Mouse (Mus musculus): ENCODE measurements around the gene Nfe2. TPM values are rescaled to one million over a fixed set of nuclear protein-coding genes. Genes with fewer than 3 reads are reported as not detected.

The Nfe2 gene
- total and polyA plus RNA-seq, 3 experiments, result 151 to 254 (median 177) TPM

DNA sequence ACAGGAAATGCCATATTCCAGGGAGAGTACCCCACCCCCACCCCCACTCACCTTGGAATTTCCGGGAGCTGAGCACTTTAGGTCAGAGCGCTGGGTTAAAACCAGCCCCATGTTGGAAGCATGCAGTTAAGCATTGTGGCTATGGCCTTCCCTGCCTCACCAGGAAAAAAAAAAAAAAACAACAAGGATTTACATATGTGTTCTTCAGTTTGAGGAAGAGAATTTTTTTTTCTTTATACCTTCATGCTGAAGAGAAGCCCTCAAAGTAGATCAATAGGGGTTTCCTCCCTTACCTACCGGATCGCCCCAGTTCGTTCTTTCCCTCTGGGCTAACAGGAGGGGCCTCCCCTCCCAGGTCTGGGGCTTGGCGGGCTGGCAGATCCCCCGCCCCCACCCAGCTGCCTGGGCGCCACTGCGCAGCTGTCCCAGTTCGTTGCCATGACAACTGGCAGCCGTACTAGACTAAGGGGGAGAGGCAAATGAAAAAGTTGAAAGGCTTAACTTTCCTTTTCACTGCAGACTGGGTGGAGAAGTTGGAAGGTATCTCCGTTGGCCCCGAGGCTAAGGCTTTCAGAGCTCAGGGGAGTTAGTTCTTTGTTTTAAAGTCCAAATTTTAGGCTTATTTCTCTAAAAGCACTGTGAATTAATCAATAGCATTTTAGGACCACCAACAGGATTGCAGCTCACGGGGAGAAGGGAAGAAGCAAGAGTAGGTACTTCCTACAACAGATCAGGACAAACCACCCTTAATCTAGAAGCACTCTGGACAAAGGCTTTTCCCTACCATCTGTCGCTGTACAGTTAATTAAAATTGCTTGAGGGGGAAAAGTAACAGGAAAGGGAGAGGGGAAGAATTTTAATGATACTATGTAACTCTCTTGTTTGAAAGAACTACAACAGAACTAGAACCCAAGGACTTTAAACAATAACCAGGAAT, 43.0 kb downstream of the Nfe2 start:
- no peak for TF ChIP-seq GATA2 (IDR thresholded peaks at IDR 0.05; ENCODE audit: borderline replicate concordance, low read depth, low read length)
- no peak for TF ChIP-seq CTCF (IDR thresholded peaks at IDR 0.05; ENCODE audit: low read depth, low read length)
- no peak for TF ChIP-seq GATA1 (IDR thresholded peaks at IDR 0.05; ENCODE audit: borderline replicate concordance, low read length)
- TF ChIP-seq POLR2AphosphoS5 (IDR thresholded peaks at IDR 0.05; ENCODE audit: insufficient replicate concordance, low read depth, low read length), result no peak
- no peak for TF ChIP-seq TAL1 (conservative IDR thresholded peaks at IDR 0.05; ENCODE audit: low read depth, low read length)
- peak; percentile 90 for ATAC-seq (ENCODE audit: extremely low read depth, insufficient number of reproducible peaks, low FRiP score, poor library complexity, severe bottlenecking)
- peak; percentile 84 for DNase-seq (ENCODE audit: low spot score)
- H3K36me3 ChIP-seq (replicated peaks), result peaks cover 53% of the 10 kb centered on the region
- peak overlapping the region; percentile 68 for H3K4me3 ChIP-seq (ENCODE audit: low read depth, low read length)
- H3K9me3 ChIP-seq (replicated peaks), result no peaks in the 10 kb centered on the region
- no peaks in the 10 kb centered on the region for H3K27me3 ChIP-seq (ENCODE audit: insufficient read depth, low read length)
- peaks cover 45% of the 10 kb centered on the region for H3K4me1 ChIP-seq (ENCODE audit: insufficient read depth, low read depth, low read length)

DNA sequence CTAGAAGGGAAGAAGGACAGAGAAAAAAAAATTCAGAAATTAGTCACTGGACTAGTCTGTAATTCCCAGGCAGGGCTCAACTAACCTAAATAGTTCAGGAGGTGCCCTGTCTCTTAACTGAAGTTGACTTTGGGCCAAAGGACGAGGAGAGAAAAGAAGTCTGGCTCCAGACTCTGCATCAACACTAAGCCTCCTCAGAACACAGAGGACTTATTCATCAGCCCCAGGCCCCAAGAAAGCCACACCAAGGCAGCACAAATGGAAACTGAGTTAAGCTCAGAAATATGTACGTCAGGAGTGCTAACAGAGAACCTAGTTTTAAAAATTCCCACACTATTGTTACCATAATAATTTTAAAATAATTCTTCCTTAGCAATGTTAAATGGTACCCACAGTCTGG, 44.1 kb downstream of the Nfe2 start:
- DNase-seq (ENCODE audit: low spot score), result no peak
- no peaks in the 10 kb centered on the region for H3K9me3 ChIP-seq (replicated peaks)
- H3K4me1 ChIP-seq (ENCODE audit: insufficient read depth, low read depth, low read length), result peaks cover 46% of the 10 kb centered on the region
- TF ChIP-seq GATA1 (IDR thresholded peaks at IDR 0.05; ENCODE audit: borderline replicate concordance, low read length) (no peak), TAL1 (conservative IDR thresholded peaks at IDR 0.05; ENCODE audit: low read depth, low read length) (no peak), CTCF (IDR thresholded peaks at IDR 0.05; ENCODE audit: low read depth, low read length) (no peak)
- no peaks in the 10 kb centered on the region for H3K27me3 ChIP-seq (ENCODE audit: insufficient read depth, low read length)
- no peak for ATAC-seq (ENCODE audit: extremely low read depth, insufficient number of reproducible peaks, low FRiP score, poor library complexity, severe bottlenecking)
- H3K36me3 ChIP-seq (replicated peaks), result peaks cover 51% of the 10 kb centered on the region
- H3K4me3 ChIP-seq (ENCODE audit: low read depth, low read length), result no peak overlapping the region

GRCm38 (mm10) chr15:103205156-103205555, 53.0 kb downstream of the Nfe2 start:
- no peak for DNase-seq (ENCODE audit: low spot score)
- Histone ChIP-seq H3K36me3 (replicated peaks) (peaks cover 92% of the 10 kb centered on the region), H3K9me3 (replicated peaks) (no peaks in the 10 kb centered on the region), H3K27me3 (ENCODE audit: insufficient read depth, low read length) (no peaks in the 10 kb centered on the region), H3K4me1 (ENCODE audit: insufficient read depth, low read depth, low read length) (peaks cover 3% of the 10 kb centered on the region; the same call in 1 of the 2 replicates), H3K4me3 (ENCODE audit: low read depth, low read length) (no peak overlapping the region)
- no peak for TF ChIP-seq TAL1 (conservative IDR thresholded peaks at IDR 0.05; ENCODE audit: low read depth, low read length)
- TF ChIP-seq GATA1 (IDR thresholded peaks at IDR 0.05; ENCODE audit: borderline replicate concordance, low read length), result no peak
- TF ChIP-seq GATA2 (IDR thresholded peaks at IDR 0.05; ENCODE audit: borderline replicate concordance, low read depth, low read length), result no peak
- TF ChIP-seq CTCF (IDR thresholded peaks at IDR 0.05; ENCODE audit: low read depth, low read length), result no peak
- TF ChIP-seq POLR2AphosphoS5 (IDR thresholded peaks at IDR 0.05; ENCODE audit: insufficient replicate concordance, low read depth, low read length), result no peak
- no peak for ATAC-seq (ENCODE audit: extremely low read depth, insufficient number of reproducible peaks, low FRiP score, poor library complexity, severe bottlenecking)

- DNase-seq (ENCODE audit: low spot score), result no peak
- peaks cover 95% of the 10 kb centered on the region for H3K36me3 ChIP-seq (replicated peaks)
- TF ChIP-seq GATA2 (IDR thresholded peaks at IDR 0.05; ENCODE audit: borderline replicate concordance, low read depth, low read length) (no peak), POLR2AphosphoS5 (IDR thresholded peaks at IDR 0.05; ENCODE audit: insufficient replicate concordance, low read depth, low read length) (no peak), CTCF (IDR thresholded peaks at IDR 0.05; ENCODE audit: low read depth, low read length) (no peak), GATA1 (IDR thresholded peaks at IDR 0.05; ENCODE audit: borderline replicate concordance, low read length) (no peak), TAL1 (conservative IDR thresholded peaks at IDR 0.05; ENCODE audit: low read depth, low read length) (no peak)
- H3K27me3 ChIP-seq (ENCODE audit: insufficient read depth, low read length), result no peaks in the 10 kb centered on the region
- ATAC-seq (ENCODE audit: extremely low read depth, insufficient number of reproducible peaks, low FRiP score, poor library complexity, severe bottlenecking), result no peak
- H3K4me3 ChIP-seq (ENCODE audit: low read depth, low read length), result no peak overlapping the region
- peaks cover 5% of the 10 kb centered on the region; the same call in 1 of the 2 replicates for H3K4me1 ChIP-seq (ENCODE audit: insufficient read depth, low read depth, low read length)
- H3K9me3 ChIP-seq (replicated peaks), result no peaks in the 10 kb centered on the region
Observed at GRCm38 (mm10) chr15:103202088-103202793, 56.0 kb downstream of the Nfe2 start.

Other genes starting within 250 kb of the Nfe2 start
- gene Hoxc4, start 239.5 kb downstream of the Nfe2 start, total RNA-seq (2014; fragmentation: Nextera tagmentation), result 29.3 and 33.9 TPM in 2 replicates
- gene Hoxc4, start 239.5 kb downstream of the Nfe2 start, total RNA-seq (2017), result 11.0 and 12.2 TPM in 2 replicates
- gene Hoxc4, start 239.5 kb downstream of the Nfe2 start, polyA plus RNA-seq (2012), result 60.1 and 65.8 TPM in 2 replicates
- 7.8 and 10.6 TPM in 2 replicates for gene Smug1, start 91.3 kb downstream of the Nfe2 start, total RNA-seq (2014; fragmentation: Nextera tagmentation)
- 9.0 and 11.3 TPM in 2 replicates for gene Smug1, start 91.3 kb downstream of the Nfe2 start, total RNA-seq (2017)
- gene Smug1, start 91.3 kb downstream of the Nfe2 start, polyA plus RNA-seq (2012), result 3.6 and 5.0 TPM in 2 replicates
- 261 and 300 TPM in 2 replicates for gene Cbx5, start 18.6 kb downstream of the Nfe2 start, total RNA-seq (2014; fragmentation: Nextera tagmentation)
- 215 and 278 TPM in 2 replicates for gene Cbx5, start 18.6 kb downstream of the Nfe2 start, total RNA-seq (2017)
- 7.0 and 9.5 TPM in 2 replicates for gene Cbx5, start 18.6 kb downstream of the Nfe2 start, polyA plus RNA-seq (2012)
- gene Hnrnpa1, start 18.0 kb downstream of the Nfe2 start, total RNA-seq (2014; fragmentation: Nextera tagmentation), result 379 and 391 TPM in 2 replicates
- 797 and 984 TPM in 2 replicates for gene Hnrnpa1, start 18.0 kb downstream of the Nfe2 start, total RNA-seq (2017)
- 143 and 212 TPM in 2 replicates for gene Hnrnpa1, start 18.0 kb downstream of the Nfe2 start, polyA plus RNA-seq (2012)
- gene Copz1, start 14.3 kb upstream of the Nfe2 start, total RNA-seq (2014; fragmentation: Nextera tagmentation), result 494 and 507 TPM in 2 replicates
- 182 and 184 TPM in 2 replicates for gene Copz1, start 14.3 kb upstream of the Nfe2 start, total RNA-seq (2017)
- 72.4 and 97.2 TPM in 2 replicates for gene Copz1, start 14.3 kb upstream of the Nfe2 start, polyA plus RNA-seq (2012)
- not detected in 2 replicates for gene Gpr84, start 52.2 kb upstream of the Nfe2 start, total RNA-seq (2014; fragmentation: Nextera tagmentation)
- not detected in 2 replicates for gene Gpr84, start 52.2 kb upstream of the Nfe2 start, total RNA-seq (2017)
- gene Gpr84, start 52.2 kb upstream of the Nfe2 start, polyA plus RNA-seq (2012), result not detected in 2 replicates
- 74.3 and 92.9 TPM in 2 replicates for gene Zfp385a, start 81.7 kb upstream of the Nfe2 start, total RNA-seq (2014; fragmentation: Nextera tagmentation)
- gene Zfp385a, start 81.7 kb upstream of the Nfe2 start, total RNA-seq (2017), result 2.0 TPM in 2 replicates
- gene Zfp385a, start 81.7 kb upstream of the Nfe2 start, polyA plus RNA-seq (2012), result 483 and 546 TPM in 2 replicates
- not detected in 2 replicates for gene Itga5, start 108.4 kb upstream of the Nfe2 start, total RNA-seq (2014; fragmentation: Nextera tagmentation)
- gene Itga5, start 108.4 kb upstream of the Nfe2 start, total RNA-seq (2017), result 0.11 and 0.17 TPM in 2 replicates
- 0.62 and 0.75 TPM in 2 replicates for gene Itga5, start 108.4 kb upstream of the Nfe2 start, polyA plus RNA-seq (2012)
- gene Gtsf1, start 172.1 kb upstream of the Nfe2 start, total RNA-seq (2014; fragmentation: Nextera tagmentation), result not detected in 2 replicates
- not detected in 2 replicates for gene Gtsf1, start 172.1 kb upstream of the Nfe2 start, total RNA-seq (2017)
- gene Gtsf1, start 172.1 kb upstream of the Nfe2 start, polyA plus RNA-seq (2012), result not detected in 2 replicates
- gene Gtsf2, start 190.1 kb upstream of the Nfe2 start, total RNA-seq (2014; fragmentation: Nextera tagmentation), result not detected in 2 replicates
- gene Gtsf2, start 190.1 kb upstream of the Nfe2 start, total RNA-seq (2017), result not detected in 2 replicates
- gene Gtsf2, start 190.1 kb upstream of the Nfe2 start, polyA plus RNA-seq (2012), result not detected in 2 replicates
- gene Nckap1l, start 195.4 kb upstream of the Nfe2 start, total RNA-seq (2014; fragmentation: Nextera tagmentation), result 11.6 and 12.6 TPM in 2 replicates
- 21.1 and 21.5 TPM in 2 replicates for gene Nckap1l, start 195.4 kb upstream of the Nfe2 start, total RNA-seq (2017)
- gene Nckap1l, start 195.4 kb upstream of the Nfe2 start, polyA plus RNA-seq (2012), result 1.8 and 3.9 TPM in 2 replicates
- 2.6 and 3.1 TPM in 2 replicates for gene Pde1b, start 244.6 kb upstream of the Nfe2 start, total RNA-seq (2014; fragmentation: Nextera tagmentation)
- gene Pde1b, start 244.6 kb upstream of the Nfe2 start, total RNA-seq (2017), result 1.5 and 1.9 TPM in 2 replicates
- gene Pde1b, start 244.6 kb upstream of the Nfe2 start, polyA plus RNA-seq (2012), result 0.92 and 1.3 TPM in 2 replicates

Data from G1E (cell line).